Mouse (Mus musculus) small intestine, adult 2 months (tissue): ENCODE data around the gene Ppp1ca. TPM values are rescaled to one million over a fixed set of nuclear protein-coding genes. Genes with fewer than 3 reads are reported as not detected.

Experiments used
- H3K27ac ChIP-seq: fragments of 200-500 bp; 2 replicates; pipeline ENCODE4 v1.5.1; 2012; ENCODE audit warnings: low read depth, low read length, control low read depth, inconsistent platforms; ENCODE audit not compliant: insufficient read depth
- H3K27me3 ChIP-seq: fragments of 200-500 bp; 2 replicates; pipeline ENCODE4 v1.6.1; 2012; ENCODE audit warnings: mild to moderate bottlenecking, moderate library complexity, low read length, inconsistent platforms; ENCODE audit not compliant: control insufficient read depth, insufficient read depth
- H3K36me3 ChIP-seq: fragments of 200-500 bp; 2 replicates; pipeline ENCODE4 v1.6.1; 2012; ENCODE audit warnings: mild to moderate bottlenecking, low read length, control low read depth, inconsistent platforms; ENCODE audit not compliant: control insufficient read depth, insufficient read depth
- H3K4me1 ChIP-seq: fragments of 200-500 bp; 2 replicates; pipeline ENCODE4 v1.6.1; 2012; ENCODE audit warnings: low read length, inconsistent platforms, mixed read lengths; ENCODE audit not compliant: control insufficient read depth, insufficient read depth, insufficient read length
- H3K4me3 ChIP-seq: fragments of 200-500 bp; 2 replicates; pipeline ENCODE4 v1.5.1; 2012; ENCODE audit warnings: low read depth, mild to moderate bottlenecking, control low read depth, inconsistent platforms, low read length, moderate library complexity
- CTCF ChIP-seq: fragments of 200-500 bp; IDR thresholded peaks from 2 replicates; pipeline ENCODE4 v1.5.1; 2012; ENCODE audit warnings: low read depth, mild to moderate bottlenecking, control low read depth, inconsistent platforms, low read length, moderate library complexity, mixed read lengths; ENCODE audit not compliant: insufficient replicate concordance, insufficient read length; ENCODE audit errors: extremely low read depth
- POLR2A ChIP-seq: fragments of 200-500 bp; IDR thresholded peaks from 2 replicates; pipeline ENCODE4 v1.6.1; 2012; ENCODE audit warnings: low read depth, mild to moderate bottlenecking, control low read depth, inconsistent platforms, low read length, moderate library complexity
- WGBS: fragments of 180-500 bp; shearing (Covaris S2); methylation state at CpG from one replicate; pipeline ENCODE4 v1.1.7; 2018; 5-methylcytosine and 5-hydroxymethylcytosine counted together
- polyA plus RNA-seq: library from polyadenylated mRNA; depleted of rRNA; stranded (reverse); fragments of >200 nt; gene quantifications from 2 replicates; pipeline ENCODE4 v1.2.3, GENCODE M21; 2012

Ppp1ca gene
- polyA plus RNA-seq, 1 experiment, result 258 TPM

DNA sequence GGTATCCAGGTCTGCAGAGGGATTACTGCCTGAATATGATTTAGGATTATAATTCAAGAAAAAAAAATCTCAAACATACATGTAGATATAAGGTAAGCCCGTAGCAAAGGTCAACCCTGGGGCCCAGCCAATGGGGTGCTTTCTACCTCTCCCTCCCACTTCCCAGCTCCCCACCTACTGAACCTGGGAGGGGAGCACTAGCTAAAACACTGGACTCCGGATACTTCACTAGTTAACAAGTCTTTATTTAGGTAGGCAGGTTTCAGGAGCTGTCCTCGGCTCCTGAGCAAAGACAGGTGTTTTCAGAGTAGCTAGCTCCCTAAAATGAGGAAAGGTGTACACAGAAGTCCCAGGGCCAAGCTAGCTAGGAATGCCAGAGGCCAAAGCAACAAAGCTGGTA lies 27.8 kb upstream of the Ppp1ca start:
- H3K4me1 ChIP-seq, result peaks cover 7% of the 10 kb centered on the region; the same call in 1 of the 2 replicates
- TF ChIP-seq CTCF (no peak), POLR2A (no peak)
- H3K27ac ChIP-seq, result no peak overlapping the region
- H3K36me3 ChIP-seq, result peaks cover 6% of the 10 kb centered on the region
- H3K4me3 ChIP-seq, result no peak overlapping the region
- WGBS, result 53% methylated on average over 3 of the region's 3 CpGs
- H3K27me3 ChIP-seq, result no peaks in the 10 kb centered on the region

DNA sequence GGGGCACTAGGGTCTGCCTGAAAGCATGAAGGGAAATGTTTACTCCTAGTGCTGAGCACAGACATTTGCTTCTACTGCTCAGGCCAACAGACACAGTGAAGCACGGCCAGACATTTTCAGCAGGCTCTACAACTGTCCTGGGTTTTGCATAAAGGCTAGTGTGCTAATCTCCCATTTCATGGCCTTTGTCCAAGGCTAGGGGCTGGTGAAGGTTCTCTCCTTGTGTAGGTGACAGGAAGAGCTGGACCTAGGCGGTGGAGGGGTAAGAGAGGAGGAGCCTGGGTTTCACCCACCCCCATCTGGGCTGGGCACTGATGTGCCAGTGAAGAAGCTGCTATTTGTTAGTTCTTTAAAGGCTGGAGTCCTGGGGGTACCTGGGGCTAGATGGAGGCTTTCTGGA lies 27.1 kb upstream of the Ppp1ca start:
- Histone ChIP-seq H3K4me1 (peaks cover 8% of the 10 kb centered on the region; the same call in 1 of the 2 replicates), H3K36me3 (peaks cover 6% of the 10 kb centered on the region), H3K27me3 (no peaks in the 10 kb centered on the region), H3K27ac (no peak overlapping the region), H3K4me3 (no peak overlapping the region)
- 75% methylated on average over 2 of the region's 2 CpGs for WGBS
- TF ChIP-seq POLR2A (no peak), CTCF (no peak)

DNA sequence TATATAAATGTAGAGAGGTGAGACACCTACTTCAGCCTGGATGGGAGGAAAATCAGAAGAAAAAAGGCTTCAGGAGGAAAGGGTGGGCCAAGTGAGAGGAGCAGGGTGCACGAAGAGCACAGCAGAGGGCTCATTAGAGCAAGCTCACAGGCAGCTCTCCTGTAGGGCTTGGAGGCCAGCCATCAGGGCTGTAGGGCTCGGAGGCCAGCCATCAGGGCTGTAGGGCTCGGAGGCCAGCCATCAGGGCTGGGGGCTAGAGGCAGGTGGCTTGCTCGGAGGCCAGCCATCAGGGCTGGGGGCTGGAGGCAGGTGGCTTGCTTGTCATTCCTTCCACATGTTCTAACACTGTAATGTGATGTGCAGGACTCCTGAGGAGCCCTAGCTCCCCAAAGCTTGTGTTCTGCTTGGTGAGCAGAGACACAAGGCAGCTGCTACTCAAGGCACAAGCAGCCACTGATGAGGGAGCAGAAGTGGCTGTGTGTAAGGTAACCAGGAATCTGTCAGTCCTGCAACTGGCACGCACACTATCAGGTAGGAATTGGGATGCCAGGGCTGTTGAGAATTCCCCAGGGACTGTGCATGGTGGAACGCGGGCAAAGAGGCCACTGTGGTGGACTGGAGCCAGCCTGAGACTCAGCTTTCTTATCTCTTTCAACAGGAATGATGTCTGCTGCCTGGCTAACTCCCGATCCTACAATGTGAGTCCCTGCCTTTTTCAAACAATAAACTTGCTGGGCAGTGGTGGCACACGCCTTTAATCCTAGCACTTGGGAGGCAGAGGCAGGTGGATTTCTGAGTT lies 25.0 kb upstream of the Ppp1ca start:
- Histone ChIP-seq H3K27me3 (no peaks in the 10 kb centered on the region), H3K36me3 (no peaks in the 10 kb centered on the region), H3K4me3 (no peak overlapping the region), H3K27ac (no peak overlapping the region), H3K4me1 (peaks cover 15% of the 10 kb centered on the region)
- TF ChIP-seq POLR2A, result no peak
- no peak for TF ChIP-seq CTCF
- 70% methylated on average over 9 of the region's 9 CpGs for WGBS

DNA sequence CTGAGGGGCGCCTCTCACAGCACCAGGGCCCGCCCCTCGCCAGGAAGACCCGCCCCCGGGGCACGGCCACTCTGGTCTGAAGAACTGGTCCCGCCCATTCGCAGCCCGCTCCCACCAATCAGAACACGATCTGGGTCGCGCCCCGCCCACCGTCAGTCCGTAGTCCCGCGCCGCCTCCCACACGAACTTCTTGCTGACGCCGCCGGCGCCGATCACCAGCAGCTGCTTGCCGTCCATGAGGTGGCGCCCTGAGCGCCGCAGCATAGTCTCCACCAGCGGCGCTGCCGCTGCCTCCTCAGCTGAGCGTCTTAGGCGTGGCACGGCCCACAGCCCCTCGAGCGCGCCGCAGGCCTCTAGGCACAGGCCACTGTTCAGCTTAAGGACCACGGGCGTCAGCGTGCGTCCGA lies 22.5 kb upstream of the Ppp1ca start:
- WGBS, result under 1% methylated on average over 43 of the region's 43 CpGs
- Histone ChIP-seq H3K4me1 (peaks cover 7% of the 10 kb centered on the region), H3K27me3 (no peaks in the 10 kb centered on the region), H3K36me3 (no peaks in the 10 kb centered on the region), H3K4me3 (peak overlapping the region; percentile 70), H3K27ac (peak overlapping the region; percentile 72)
- TF ChIP-seq POLR2A (peak; percentile 92), CTCF (peak; percentile 83)

DNA sequence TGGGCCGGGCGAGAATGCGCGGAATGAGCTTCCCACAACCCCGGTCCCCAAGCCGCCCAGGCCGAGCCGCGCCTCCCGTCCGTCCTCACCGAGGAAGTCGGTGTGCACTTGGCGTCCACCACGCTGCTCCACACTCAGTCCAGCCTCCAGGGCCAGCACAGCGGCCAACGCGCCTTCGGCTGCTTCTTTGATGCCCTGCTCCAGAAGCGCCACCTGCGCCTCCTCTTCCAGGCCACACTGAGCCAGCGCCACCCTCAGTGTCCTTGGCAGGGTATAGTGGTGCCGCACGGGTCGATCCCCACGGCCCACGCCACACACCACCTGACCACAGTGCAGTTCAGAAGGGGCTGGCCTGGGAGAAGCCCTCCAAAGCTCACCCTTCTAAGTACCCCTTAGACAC lies 22.1 kb upstream of the Ppp1ca start:
- Histone ChIP-seq H3K27me3 (no peaks in the 10 kb centered on the region), H3K27ac (peak overlapping the region; percentile 72), H3K4me3 (peak overlapping the region; percentile 70), H3K36me3 (no peaks in the 10 kb centered on the region), H3K4me1 (peaks cover 7% of the 10 kb centered on the region)
- TF ChIP-seq POLR2A (no peak), CTCF (no peak)
- 4% methylated on average over 27 of the region's 27 CpGs for WGBS

DNA sequence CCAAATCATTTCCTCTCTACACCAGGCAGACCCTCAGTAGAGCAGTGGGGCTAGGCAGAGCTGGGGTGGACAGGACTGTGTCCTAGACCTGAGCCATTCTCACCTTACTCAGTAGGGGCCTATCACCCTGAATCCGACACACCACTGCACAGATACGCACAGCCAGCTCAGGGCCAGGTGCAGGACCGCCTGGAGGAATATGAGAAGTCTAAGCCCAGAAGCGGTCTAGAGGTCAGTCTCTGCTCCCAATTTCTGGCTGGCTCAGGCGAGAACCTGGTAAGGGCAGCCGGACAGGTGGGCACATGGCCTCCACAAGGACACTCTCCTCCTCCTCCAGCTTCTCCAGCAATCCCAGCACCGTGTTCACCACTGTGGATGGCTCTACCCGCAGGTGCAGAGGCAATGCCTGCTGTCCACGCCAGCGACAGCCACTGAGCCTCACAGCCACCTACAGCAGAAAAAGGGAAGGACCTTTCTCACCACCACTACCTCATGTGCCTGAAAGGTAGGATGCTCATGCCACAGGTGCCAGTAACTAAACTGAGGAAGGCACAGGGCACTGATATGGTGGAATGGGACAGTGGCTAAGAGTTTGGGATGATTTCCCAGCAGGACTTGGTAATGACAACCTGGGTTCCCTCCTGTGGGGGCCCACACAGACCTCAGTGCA lies 21.0 kb upstream of the Ppp1ca start:
- 94% methylated on average over 10 of the region's 10 CpGs for WGBS
- Histone ChIP-seq H3K4me3 (no peak overlapping the region), H3K27me3 (no peaks in the 10 kb centered on the region), H3K4me1 (peaks cover 10% of the 10 kb centered on the region), H3K27ac (no peak overlapping the region), H3K36me3 (no peaks in the 10 kb centered on the region)
- TF ChIP-seq CTCF (no peak), POLR2A (no peak)

DNA sequence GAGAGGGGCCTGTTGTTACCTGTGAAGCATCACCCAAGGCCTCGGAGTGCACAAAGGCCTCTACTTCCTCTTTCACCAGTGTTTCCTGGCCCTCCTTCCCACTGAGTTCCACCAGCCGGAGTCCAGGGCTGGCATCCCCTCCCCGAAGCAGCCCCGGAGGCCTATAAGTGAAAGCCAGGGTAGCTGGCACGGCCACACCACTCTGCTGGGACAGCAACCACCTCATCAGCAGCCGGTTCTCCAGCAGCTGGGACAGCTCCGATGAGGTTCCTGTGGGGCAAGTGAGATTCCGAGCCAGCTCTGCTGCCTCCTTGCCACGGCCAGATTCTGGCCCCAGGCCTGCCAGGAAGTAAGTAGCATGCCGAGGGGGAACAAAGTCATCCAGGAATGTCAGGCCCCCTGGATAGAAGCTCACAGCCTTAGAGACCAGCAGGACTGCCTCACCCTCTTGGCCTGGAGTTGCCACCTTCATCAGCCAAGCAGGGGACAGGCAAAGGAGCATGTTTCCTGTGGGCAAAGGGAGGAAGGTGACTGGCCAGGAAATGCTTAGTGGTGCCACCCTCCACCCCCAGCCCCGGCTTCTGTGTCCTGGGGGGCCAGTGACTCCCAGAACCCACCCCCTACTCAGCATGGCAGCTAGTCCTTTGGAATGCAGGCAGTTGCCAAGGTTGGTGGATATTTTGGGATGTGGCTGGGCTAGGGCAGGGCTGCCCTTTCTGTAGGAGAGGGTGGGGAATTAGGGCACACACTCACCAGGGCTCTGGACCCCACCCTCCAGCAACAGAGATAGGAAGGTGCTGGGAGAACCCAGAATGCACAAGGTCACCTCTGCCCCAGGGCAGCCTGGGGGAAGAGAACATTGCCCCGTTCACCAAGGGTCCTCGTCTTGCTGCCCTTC lies 20.2 kb upstream of the Ppp1ca start:
- no peak overlapping the region for H3K27ac ChIP-seq
- no peaks in the 10 kb centered on the region for H3K27me3 ChIP-seq
- TF ChIP-seq CTCF (no peak), POLR2A (no peak; the same call in 1 of the 2 replicates)
- H3K4me1 ChIP-seq, result peaks cover 10% of the 10 kb centered on the region
- H3K36me3 ChIP-seq, result no peaks in the 10 kb centered on the region
- H3K4me3 ChIP-seq, result no peak overlapping the region
- WGBS, result 75% methylated on average over 13 of the region's 13 CpGs
